Mouse (Mus musculus) liver, adult 2 months (tissue): ENCODE results near the gene Dmd.

Experiments
- CTCF ChIP-seq: fragments of 200-500 bp; IDR thresholded peaks from 2 replicates; pipeline ENCODE4 v1.5.1; 2011; ENCODE audit warnings: low read depth, low read length, control low read depth
- POLR2A ChIP-seq: fragments of 200-500 bp; IDR thresholded peaks from 2 replicates; pipeline ENCODE4 v1.6.1; 2011; ENCODE audit warnings: low read length, control low read depth; ENCODE audit not compliant: insufficient read depth; ENCODE audit errors: extremely low read depth

GRCm38 (mm10) chrX:83487598-83487997, 538.9 kb downstream of the Dmd start, which contains the start of gene Tsga8:
- no peak for TF ChIP-seq POLR2A
- TF ChIP-seq CTCF, result no peak
